ENCODE assay signal across 8 mouse cellular contexts in the genomic region with DNA sequence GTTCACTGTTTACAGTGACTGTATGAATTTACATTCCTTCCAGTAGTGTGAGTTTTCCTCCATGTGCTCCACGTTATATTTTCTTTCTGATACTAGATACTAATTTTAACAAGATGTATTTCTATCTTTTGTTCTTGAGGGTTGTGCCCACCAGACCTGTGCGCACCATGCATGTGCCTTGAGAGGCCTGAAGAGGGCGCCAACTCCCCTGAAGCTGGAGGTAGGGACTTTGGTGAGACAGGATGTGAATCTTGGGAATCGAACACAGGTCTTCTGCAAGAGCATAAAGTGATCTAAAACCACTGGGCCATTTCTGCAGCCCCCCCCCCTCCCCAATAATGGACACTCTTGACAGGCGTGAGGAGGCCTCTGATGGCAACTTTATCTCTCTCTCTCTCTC. TPM values are rescaled to one million over a fixed set of nuclear protein-coding genes. Genes with fewer than 3 reads are reported as not detected.
DNase-seq lines count a peak whose midpoint lies in the region; ATAC-seq and TF ChIP-seq lines count a peak whose summit lies in the region.

No protein-coding gene starts in this region.

- DNase-seq in gastrocnemius, postnatal 10 days = peak; percentile 24
- DNase-seq in gastrocnemius, postnatal 14 days = no peak
- peak in 1 of 2 experiments; percentile 30 for DNase-seq in spleen, adult 2 months (ENCODE audit: low read depth in 1 of 2, low spot score in 2 of 2)
- DNase-seq in spleen, postnatal 36 days (ENCODE audit: low spot score in 2 of 2) = no peak
- DNase-seq in cerebellum, postnatal 10 days = peak; percentile 67
- DNase-seq in lung, postnatal 10 days = peak; percentile 56
- DNase-seq in gastrocnemius, postnatal 25 days = no peak

- no peaks in the 10 kb centered on the region for H3K36me3 ChIP-seq in spleen, adult 2 months (ENCODE audit: control insufficient read depth, insufficient read depth, low read length)

- no peak overlapping the region for H3K27ac ChIP-seq in spleen, adult 2 months (ENCODE audit: insufficient read depth, low read length)

- peak; percentile 64; the same call in 1 of the 2 replicates for TF ChIP-seq CTCF in spleen, adult 2 months (IDR thresholded peaks at IDR 0.05; ENCODE audit: extremely low read depth, insufficient read depth, insufficient read length, insufficient replicate concordance)

- no peak overlapping the region for H3K4me3 ChIP-seq in spleen, adult 2 months (ENCODE audit: extremely low read depth, insufficient read depth, insufficient read length)

- H3K27me3 ChIP-seq in spleen, adult 2 months (ENCODE audit: control insufficient read depth, insufficient read depth, low read length) = no peaks in the 10 kb centered on the region

- ATAC-seq in erythroblast, adult 5-6 weeks (replicated peaks; ENCODE audit: low FRiP score, poor library complexity, severe bottlenecking) = no peak

- intact Hi-C loops in gastrocnemius, postnatal 14 days (cut with DNase I; ENCODE audit: low total_unique reads) = no loop called here

- no peak for TF ChIP-seq POLR2A in spleen, adult 2 months (IDR thresholded peaks at IDR 0.05; ENCODE audit: low read depth, low read length)

- H3K4me1 ChIP-seq in spleen, adult 2 months (ENCODE audit: control insufficient read depth, insufficient read depth, insufficient read length) = no peaks in the 10 kb centered on the region

- whole genome bisulfite sequencing in spleen, adult 2 months = 51% methylated on average over 5 of the region's 5 CpGs

RNA-seq across cellular contexts. Expression of a gene that starts 1.9 kb away (rescaled TPM):
- 1 to 10 TPM; 1.2 to 1.4 TPM for total RNA-seq in gastrocnemius, postnatal 10 days (2021)
- 1 to 10 TPM in 1 of 2 experiments, under 1 TPM in 1; 0.84 to 1.2 TPM for total RNA-seq in gastrocnemius, postnatal 14 days (2021)
- polyA plus RNA-seq in spleen, adult 2 months (2012; rRNA removed) = 0.06 and 0.13 TPM in 2 replicates
- not detected in 2 replicates for total RNA-seq in erythroblast, adult 5-6 weeks (2015; ENCODE audit: low replicate concordance)
- 0.28 TPM in 1 of 2 replicates, not detected in the other for total RNA-seq in erythroblast, adult 5-6 weeks (2017; ENCODE audit: low replicate concordance)
- under 1 TPM; 0.49 to 0.75 TPM for total RNA-seq in gastrocnemius, postnatal 25 days (2021)

RNA-seq across cellular contexts. Expression of a gene that starts 16.7 kb away (rescaled TPM):
- 10 to 100 TPM; 15.5 to 18.2 TPM for total RNA-seq in gastrocnemius, postnatal 10 days (2021)
- total RNA-seq in gastrocnemius, postnatal 14 days (2021) = 10 to 100 TPM; 15.9 to 16.6 TPM
- polyA plus RNA-seq in spleen, adult 2 months (2012; rRNA removed) = 16.1 and 22.2 TPM in 2 replicates
- total RNA-seq in erythroblast, adult 5-6 weeks (2015; ENCODE audit: low replicate concordance) = 1.0 TPM in 1 of 2 replicates, not detected in the other
- total RNA-seq in erythroblast, adult 5-6 weeks (2017; ENCODE audit: low replicate concordance) = 0.77 and 0.98 TPM in 2 replicates
- 10 to 100 TPM; 27.7 to 28.1 TPM for total RNA-seq in gastrocnemius, postnatal 25 days (2021)

RNA-seq across cellular contexts. Expression of a gene that starts 37.4 kb away (rescaled TPM):
- under 1 TPM; 0.12 to 0.29 TPM for total RNA-seq in gastrocnemius, postnatal 10 days (2021)
- total RNA-seq in gastrocnemius, postnatal 14 days (2021) = not detected
- polyA plus RNA-seq in spleen, adult 2 months (2012; rRNA removed) = not detected in 2 replicates
- not detected in 2 replicates for total RNA-seq in erythroblast, adult 5-6 weeks (2015; ENCODE audit: low replicate concordance)
- total RNA-seq in erythroblast, adult 5-6 weeks (2017; ENCODE audit: low replicate concordance) = not detected in 2 replicates
- not detected for total RNA-seq in gastrocnemius, postnatal 25 days (2021)

RNA-seq across cellular contexts. Expression of a gene that starts 40.1 kb away (rescaled TPM):
- total RNA-seq in gastrocnemius, postnatal 10 days (2021) = 1 to 10 TPM; 6.6 to 8.4 TPM
- total RNA-seq in gastrocnemius, postnatal 14 days (2021) = 1 to 10 TPM; 5.6 to 6.2 TPM
- 1.2 TPM in 2 replicates for polyA plus RNA-seq in spleen, adult 2 months (2012; rRNA removed)
- total RNA-seq in erythroblast, adult 5-6 weeks (2015; ENCODE audit: low replicate concordance) = 0.42 and 4.0 TPM in 2 replicates
- total RNA-seq in erythroblast, adult 5-6 weeks (2017; ENCODE audit: low replicate concordance) = 1.8 and 4.5 TPM in 2 replicates
- 1 to 10 TPM; 5.0 to 6.2 TPM for total RNA-seq in gastrocnemius, postnatal 25 days (2021)

Comparison
In these comparisons a context has a peak if more than half of its experiments do, and no peak if none do; other contexts are left out.
1. DNase-seq: peak in gastrocnemius, postnatal 10 days (single experiment), cerebellum, postnatal 10 days (2 of 2) and lung, postnatal 10 days (single experiment); none in gastrocnemius, postnatal 14 days (single experiment), spleen, postnatal 36 days (0 of 2) and gastrocnemius, postnatal 25 days (single experiment).
2. RNA of a gene that starts 16.7 kb away (total RNA-seq): 27.7 to 28.1 TPM in gastrocnemius, postnatal 25 days, 15.5 to 18.2 TPM in gastrocnemius, postnatal 10 days and 15.9 to 16.6 TPM in gastrocnemius, postnatal 14 days; 0.77 to 1.0 TPM in erythroblast, adult 5-6 weeks; every median in the first group is over 4 times any median in the second.